Comparison of ENCODE assay signal across 7 mouse cellular contexts in the genomic region with DNA sequence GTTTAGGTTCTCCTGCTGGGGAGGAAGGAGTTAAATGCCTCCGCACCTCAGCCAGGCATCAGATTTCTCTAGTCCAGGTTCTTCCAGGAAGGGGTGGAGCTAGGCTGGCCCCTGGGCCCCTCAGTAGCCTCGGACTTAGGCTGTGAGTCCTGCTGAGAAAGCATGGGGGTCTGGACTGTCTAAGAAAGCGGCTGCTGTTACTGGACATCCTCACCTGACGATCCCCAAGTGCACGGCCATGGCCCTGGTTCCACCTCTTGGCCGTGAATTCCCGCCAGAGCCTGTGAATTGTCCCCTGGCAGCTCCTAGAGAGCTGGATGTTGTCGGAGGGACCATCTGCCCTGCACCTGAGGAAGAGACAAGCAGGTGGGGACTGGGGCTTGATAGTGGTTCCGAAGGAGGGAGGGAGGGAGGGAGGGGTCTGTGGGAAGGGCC. TPM values are rescaled to one million over a fixed set of nuclear protein-coding genes. Genes with fewer than 3 reads are reported as not detected.
DNase-seq lines count a peak whose midpoint lies in the region; ATAC-seq and TF ChIP-seq lines count a peak whose summit lies in the region.

A gene (plus strand): TSS at position 87 of the 435 bp plus-strand sequence.

- no peak for DNase-seq in lung, postnatal 10 days
- DNase-seq in embryonic facial prominence, embryonic 10.5 days (ENCODE audit: low spot score): peak; percentile 81
- DNase-seq in kidney, postnatal 0 days (ENCODE audit: low spot score): peak; percentile 58
- DNase-seq in neural tube, embryonic 10.5 days (ENCODE audit: extremely low spot score, low spot score): peak; percentile 42
- no peak for DNase-seq in left cerebral cortex, postnatal 14 days (ENCODE audit: low spot score in 2 of 2)
- DNase-seq in right cerebral cortex, postnatal 14 days: no peak

- WGBS in lung, embryonic 16.5 days: 7% methylated on average over 9 of the region's 9 CpGs
- WGBS in embryonic facial prominence, embryonic 10.5 days: under 1% methylated on average over 9 of the region's 9 CpGs
- 2% methylated on average over 9 of the region's 9 CpGs for WGBS in kidney, postnatal 0 days

- H3K4me1 ChIP-seq in lung, embryonic 16.5 days (replicated peaks; ENCODE audit: control insufficient read depth, insufficient read depth, low read length): peaks cover 2% of the 10 kb centered on the region
- H3K4me1 ChIP-seq in embryonic facial prominence, embryonic 10.5 days: peaks cover 33% of the 10 kb centered on the region
- 0 out of 2 replicates have a peak, but pooled peaks cover 8% of the 10 kb centered on the region for H3K4me1 ChIP-seq in kidney, postnatal 0 days (replicated peaks; ENCODE audit: insufficient read depth, low read length)

- intact Hi-C loops in left cerebral cortex, postnatal 14 days (cut with DNase I): no loop called here

- peak within 1 kb of the TSS; percentile 61 for H3K9ac ChIP-seq in lung, embryonic 16.5 days (ENCODE audit: low read length)
- H3K9ac ChIP-seq in kidney, postnatal 0 days (ENCODE audit: low read depth, low read length): peak within 1 kb of the TSS; percentile 55

- H3K4me3 ChIP-seq in lung, embryonic 16.5 days (ENCODE audit: low read length): peak within 1 kb of the TSS; percentile 49
- H3K4me3 ChIP-seq in embryonic facial prominence, embryonic 10.5 days: peak within 1 kb of the TSS; percentile 68
- H3K4me3 ChIP-seq in kidney, postnatal 0 days (replicated peaks; ENCODE audit: low read depth, low read length): peak within 1 kb of the TSS; percentile 37

- H3K27me3 ChIP-seq in lung, embryonic 16.5 days (ENCODE audit: control insufficient read depth, insufficient read depth, low read depth, low read length): no peaks in the 10 kb centered on the region
- H3K27me3 ChIP-seq in embryonic facial prominence, embryonic 10.5 days (replicated peaks; ENCODE audit: low read depth, poor library complexity, severe bottlenecking): no peaks in the 10 kb centered on the region
- H3K27me3 ChIP-seq in kidney, postnatal 0 days (ENCODE audit: insufficient read depth, low read length): no peaks in the 10 kb centered on the region

- H3K4me2 ChIP-seq in lung, embryonic 16.5 days (ENCODE audit: low read depth, low read length): peak within 1 kb of the TSS; percentile 55
- peak within 1 kb of the TSS; percentile 57 for H3K4me2 ChIP-seq in kidney, postnatal 0 days (ENCODE audit: low read length)

- no peak for TF ChIP-seq CTCF in kidney, postnatal 0 days (IDR thresholded peaks at IDR 0.05; ENCODE audit: low read depth)

- peak; percentile 49 for ATAC-seq in lung, embryonic 16.5 days (ENCODE audit: low read depth)
- ATAC-seq in kidney, postnatal 0 days (replicated peaks; ENCODE audit: low FRiP score, low read depth): peak; percentile 74

- H3K27ac ChIP-seq in lung, embryonic 16.5 days (ENCODE audit: low read length): peak within 1 kb of the TSS; percentile 27; the same call in 1 of the 2 replicates
- H3K27ac ChIP-seq in embryonic facial prominence, embryonic 10.5 days (replicated peaks): peak within 1 kb of the TSS; percentile 87
- peak within 1 kb of the TSS; percentile 83 for H3K27ac ChIP-seq in kidney, postnatal 0 days

- H3K36me3 ChIP-seq in lung, embryonic 16.5 days (ENCODE audit: control insufficient read depth, insufficient read depth, low read length): no peaks in the 10 kb centered on the region
- peaks cover 69% of the 10 kb centered on the region for H3K36me3 ChIP-seq in embryonic facial prominence, embryonic 10.5 days (replicated peaks)
- peaks cover 5% of the 10 kb centered on the region; the same call in 1 of the 2 replicates for H3K36me3 ChIP-seq in kidney, postnatal 0 days (ENCODE audit: insufficient read depth, low read length)

- no peaks in the 10 kb centered on the region for H3K9me3 ChIP-seq in lung, embryonic 16.5 days (ENCODE audit: control insufficient read depth, low read length)
- H3K9me3 ChIP-seq in embryonic facial prominence, embryonic 10.5 days: no peaks in the 10 kb centered on the region
- no peaks in the 10 kb centered on the region for H3K9me3 ChIP-seq in kidney, postnatal 0 days (replicated peaks; ENCODE audit: low read length)

RNA-seq across cellular contexts. Expression of the gene that starts here (rescaled TPM):
- polyA plus RNA-seq in lung, embryonic 16.5 days (2015; fragmentation: Nextera tagmentation; extraction: Ambion mirVana): 32.5 and 33.6 TPM in 2 replicates
- 51.1 and 65.6 TPM in 2 replicates for polyA plus RNA-seq in embryonic facial prominence, embryonic 10.5 days (2016; fragmentation: Nextera tagmentation; extraction: Ambion mirVana)
- polyA plus RNA-seq in kidney, postnatal 0 days (2015; fragmentation: Nextera tagmentation; extraction: Ambion mirVana): 79.0 and 88.4 TPM in 2 replicates
- total RNA-seq in left cerebral cortex, postnatal 14 days (2021): 1 to 10 TPM; 6.9 to 8.2 TPM

Comparison
In these comparisons a context has a peak if more than half of its experiments do, and no peak if none do; other contexts are left out.
1. H3K27ac ChIP-seq: peak in every context shown above with its lines; median percentile 87 in embryonic facial prominence, embryonic 10.5 days; 83 in kidney, postnatal 0 days; 27 in lung, embryonic 16.5 days.
2. DNase-seq: peak in embryonic facial prominence, embryonic 10.5 days (single experiment), kidney, postnatal 0 days (single experiment) and neural tube, embryonic 10.5 days (single experiment); none in lung, postnatal 10 days (single experiment), left cerebral cortex, postnatal 14 days (0 of 2) and right cerebral cortex, postnatal 14 days (single experiment).
3. Peak in every context shown above with its lines, with median percentiles within 50 percentile points of each other: H3K4me3 ChIP-seq.